Mouse (Mus musculus): ENCODE results near the gene Tmem88. TPM values are rescaled to one million over a fixed set of nuclear protein-coding genes. Genes with fewer than 3 reads are reported as not detected.

Gene Tmem88
- polyA plus RNA-seq, 1 experiment from 2014 or later = 15.4 TPM

DNA sequence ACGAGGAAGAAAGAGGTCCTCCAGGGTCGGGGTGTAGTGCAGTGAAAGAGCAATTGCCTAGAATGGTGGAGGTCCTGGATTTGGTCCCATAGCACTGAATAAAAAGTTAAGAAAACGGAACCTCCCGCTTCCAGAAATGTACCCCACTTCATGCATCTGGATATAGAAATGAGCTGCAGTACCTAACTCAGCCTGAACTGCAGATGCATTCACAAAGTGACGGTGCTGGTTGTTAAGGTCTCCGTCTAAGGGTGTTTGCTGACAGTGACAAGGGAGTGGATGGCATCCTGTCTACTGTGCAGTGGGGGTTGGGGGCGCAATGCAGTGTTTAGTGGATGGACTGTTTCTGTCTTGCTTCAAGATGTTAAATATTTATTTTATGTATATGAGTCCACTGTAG, 11.3 kb downstream of the Tmem88 start:
- 67% methylated on average over 7 of the region's 7 CpGs for WGBS (ENCODE audit: insufficient replicate concordance)

DNA sequence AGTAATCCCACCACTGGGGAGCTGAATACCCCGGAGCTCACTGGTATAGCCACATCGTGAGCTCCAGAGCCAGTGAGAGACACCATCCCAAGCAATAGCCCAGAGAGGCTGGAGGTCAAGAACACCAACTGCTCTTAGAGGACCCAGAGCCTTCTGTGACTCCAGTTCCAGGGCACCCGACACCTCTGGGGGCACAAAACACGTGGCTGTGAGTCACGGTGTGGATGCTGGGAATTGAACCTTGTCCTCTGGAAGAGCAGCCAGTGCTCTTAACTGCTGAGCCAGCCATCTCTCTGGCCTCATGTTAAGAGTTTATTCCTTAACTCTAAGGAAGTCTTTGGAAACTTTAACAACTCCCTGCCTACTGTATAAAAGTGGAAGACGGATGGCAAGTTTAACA, 13.1 kb downstream of the Tmem88 start:
- no peak for ATAC-seq
- Histone ChIP-seq H3K27ac (no peak overlapping the region), H3K36me3 (no peaks in the 10 kb centered on the region), H3K4me2 (no peak overlapping the region), H3K4me3 (no peak overlapping the region), H3K9me3 (replicated peaks) (no peaks in the 10 kb centered on the region), H3K27me3 (replicated peaks) (no peaks in the 10 kb centered on the region), H3K4me1 (peaks cover 5% of the 10 kb centered on the region), H3K9ac (no peak overlapping the region)
- 67% methylated on average over 6 of the region's 6 CpGs for WGBS (ENCODE audit: insufficient replicate concordance)

More for the DNA sequence above, 11.3 kb downstream of the Tmem88 start:
- Histone ChIP-seq H3K4me3 (no peak overlapping the region), H3K9me3 (replicated peaks) (no peaks in the 10 kb centered on the region), H3K27me3 (replicated peaks) (no peaks in the 10 kb centered on the region), H3K9ac (no peak overlapping the region), H3K4me1 (peaks cover 7% of the 10 kb centered on the region), H3K4me2 (no peak overlapping the region), H3K36me3 (no peaks in the 10 kb centered on the region), H3K27ac (no peak overlapping the region)
- ATAC-seq = no peak

DNA sequence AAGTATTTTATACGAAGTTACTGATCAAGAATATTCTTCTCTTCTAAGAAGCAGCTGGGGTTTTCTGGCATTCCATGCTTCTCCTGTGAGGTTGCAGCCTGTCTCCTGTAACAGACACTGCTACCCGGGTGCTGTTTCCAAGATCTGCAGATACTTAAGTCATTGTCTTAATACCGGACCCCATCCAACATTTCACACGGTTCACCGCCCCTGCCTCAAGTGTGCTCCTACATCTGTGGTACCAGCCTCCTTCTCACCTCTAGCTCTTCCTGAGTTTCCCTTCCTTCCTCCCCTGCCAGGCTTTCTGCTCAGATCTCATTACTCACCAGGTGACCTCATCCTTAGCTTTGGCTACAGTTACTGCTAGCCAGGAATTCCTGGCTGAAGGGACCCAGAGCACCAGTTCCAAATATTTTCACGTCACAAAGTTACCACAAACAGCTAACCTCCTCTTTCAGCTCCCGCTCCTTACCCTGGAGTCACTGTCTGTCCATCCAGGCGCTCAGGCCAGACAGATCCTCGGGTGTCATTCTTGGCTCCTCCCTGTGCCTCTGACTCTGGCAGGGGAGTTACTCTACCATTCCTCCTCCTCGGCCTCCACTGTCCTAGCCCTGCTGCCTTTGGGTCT, 15.4 kb downstream of the Tmem88 start:
- H3K9me3 ChIP-seq (replicated peaks) = no peaks in the 10 kb centered on the region
- 77% methylated on average over 10 of the region's 10 CpGs for WGBS (ENCODE audit: insufficient replicate concordance)
- H3K36me3 ChIP-seq = no peaks in the 10 kb centered on the region
- H3K27me3 ChIP-seq (replicated peaks) = no peaks in the 10 kb centered on the region
- no peak for ATAC-seq
- no peak overlapping the region for H3K9ac ChIP-seq
- no peak overlapping the region for H3K4me2 ChIP-seq
- peaks cover 10% of the 10 kb centered on the region; the same call in 1 of the 2 replicates for H3K4me1 ChIP-seq
- H3K4me3 ChIP-seq = no peak overlapping the region
- no peak overlapping the region for H3K27ac ChIP-seq

DNA sequence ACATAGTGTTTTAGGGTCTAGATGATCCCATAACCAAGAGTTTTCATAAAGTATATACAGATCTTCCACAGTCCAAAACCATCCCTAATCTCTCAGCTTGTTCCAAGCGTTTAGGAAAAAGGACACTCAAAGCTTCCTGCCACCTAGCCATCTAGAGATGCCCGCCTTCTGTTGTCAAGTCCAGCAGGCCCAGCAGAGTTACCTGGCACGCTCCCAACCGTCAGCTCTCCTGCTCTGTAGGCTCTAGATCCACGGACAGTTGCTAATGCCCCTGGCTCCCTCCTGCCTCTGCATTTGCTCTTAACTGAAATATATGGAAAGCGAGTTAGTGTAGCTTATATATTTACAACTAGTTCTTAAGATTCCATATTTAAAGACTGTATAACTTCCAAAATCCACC, 16.7 kb downstream of the Tmem88 start:
- Histone ChIP-seq H3K4me3 (no peak overlapping the region), H3K27ac (no peak overlapping the region)
- 73% methylated on average over 6 of the region's 6 CpGs for WGBS (ENCODE audit: insufficient replicate concordance)

DNA sequence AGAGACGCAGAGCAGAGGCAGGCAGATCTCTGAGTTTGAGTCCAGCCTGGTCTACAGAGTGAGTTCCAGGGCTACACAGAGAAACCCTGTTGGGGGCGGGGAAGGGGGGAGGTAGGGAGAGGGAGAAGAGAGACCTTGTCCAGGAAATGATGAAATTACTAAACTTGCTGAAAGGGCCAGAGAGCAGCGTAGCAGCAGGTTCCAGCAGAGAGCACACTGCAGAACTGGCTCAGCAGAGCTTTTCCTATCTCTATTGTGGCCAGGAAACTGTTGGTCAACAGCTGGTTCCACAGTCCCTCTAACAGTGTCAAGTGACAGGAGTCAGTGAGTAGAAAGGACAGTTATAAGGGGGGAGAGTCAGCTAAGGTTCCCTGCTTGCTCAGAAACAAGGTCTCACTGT, 18.4 kb downstream of the Tmem88 start:
- H3K9ac ChIP-seq = peak overlapping the region; percentile 10; the same call in 1 of the 2 replicates
- WGBS (ENCODE audit: insufficient replicate concordance) = 43% methylated on average over 3 of the region's 3 CpGs
- peaks cover 29% of the 10 kb centered on the region for H3K4me1 ChIP-seq
- H3K36me3 ChIP-seq = no peaks in the 10 kb centered on the region
- ATAC-seq = no peak
- peak overlapping the region; percentile 32; the same call in 1 of the 2 replicates for H3K27ac ChIP-seq
- H3K4me2 ChIP-seq = no peak overlapping the region
- H3K27me3 ChIP-seq (replicated peaks) = no peaks in the 10 kb centered on the region
- H3K9me3 ChIP-seq (replicated peaks) = no peaks in the 10 kb centered on the region
- no peak overlapping the region for H3K4me3 ChIP-seq

More for the DNA sequence above, 16.7 kb downstream of the Tmem88 start:
- Histone ChIP-seq H3K4me1 (peaks cover 20% of the 10 kb centered on the region), H3K9me3 (replicated peaks) (no peaks in the 10 kb centered on the region), H3K36me3 (no peaks in the 10 kb centered on the region), H3K4me2 (no peak overlapping the region), H3K27me3 (replicated peaks) (no peaks in the 10 kb centered on the region), H3K9ac (no peak overlapping the region)
- no peak for ATAC-seq

DNA sequence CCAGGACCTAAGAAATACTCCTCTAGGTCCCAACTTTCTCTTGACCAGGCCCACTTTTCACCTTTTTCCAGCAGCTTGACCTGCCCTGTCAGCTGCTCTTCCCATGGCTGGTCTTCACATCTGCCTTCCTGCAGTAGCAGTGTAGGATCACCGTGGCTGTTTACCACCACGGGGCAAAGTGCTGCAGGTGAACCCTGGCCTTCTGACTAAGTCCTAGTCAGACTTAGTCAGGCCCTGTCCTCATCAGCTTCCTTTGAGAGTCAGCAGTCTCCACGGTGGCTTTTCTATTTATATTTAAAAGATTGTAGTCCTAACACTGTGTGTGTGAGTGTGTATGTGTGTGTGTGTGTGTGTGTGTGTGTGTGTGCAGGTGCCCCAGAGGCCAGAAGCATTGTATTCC, 20.3 kb downstream of the Tmem88 start:
- Histone ChIP-seq H3K4me3 (no peak overlapping the region), H3K27me3 (replicated peaks) (no peaks in the 10 kb centered on the region), H3K27ac (peak overlapping the region; percentile 45; the same call in 1 of the 2 replicates), H3K36me3 (no peaks in the 10 kb centered on the region), H3K4me2 (no peak overlapping the region), H3K9ac (no peak overlapping the region), H3K4me1 (peaks cover 47% of the 10 kb centered on the region), H3K9me3 (replicated peaks) (no peaks in the 10 kb centered on the region)
- ATAC-seq = no peak
- WGBS (ENCODE audit: insufficient replicate concordance) = 59% methylated on average over 3 of the region's 3 CpGs

DNA sequence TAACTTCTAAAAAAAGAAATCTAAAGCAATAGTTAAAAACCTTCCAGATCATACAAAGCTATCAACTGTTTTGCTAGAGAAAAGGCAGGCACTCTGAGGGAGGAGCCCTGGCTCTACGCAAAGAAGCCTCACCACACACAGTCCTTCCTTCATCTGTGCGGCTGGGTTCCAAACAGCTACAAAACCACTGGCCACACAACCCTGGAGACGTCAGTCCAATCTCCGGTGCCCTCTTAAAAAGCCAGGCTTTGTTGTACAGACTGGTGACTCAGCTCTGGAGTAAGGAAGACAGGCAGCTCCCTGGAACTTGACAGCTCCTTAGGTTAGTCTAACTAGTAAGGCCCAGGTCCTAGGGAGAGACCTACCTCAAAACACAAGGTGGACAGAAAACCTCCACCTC, 22.4 kb downstream of the Tmem88 start:
- H3K4me3 ChIP-seq = no peak overlapping the region
- H3K27me3 ChIP-seq (replicated peaks) = 0 out of 2 replicates have a peak, but pooled peaks cover 5% of the 10 kb centered on the region
- peaks cover 69% of the 10 kb centered on the region for H3K4me1 ChIP-seq
- no peak for ATAC-seq
- no peak overlapping the region for H3K4me2 ChIP-seq
- no peaks in the 10 kb centered on the region for H3K9me3 ChIP-seq (replicated peaks)
- H3K9ac ChIP-seq = no peak overlapping the region
- no peaks in the 10 kb centered on the region for H3K36me3 ChIP-seq
- H3K27ac ChIP-seq = no peak overlapping the region
- 65% methylated on average over 4 of the region's 4 CpGs for WGBS (ENCODE audit: insufficient replicate concordance)

DNA sequence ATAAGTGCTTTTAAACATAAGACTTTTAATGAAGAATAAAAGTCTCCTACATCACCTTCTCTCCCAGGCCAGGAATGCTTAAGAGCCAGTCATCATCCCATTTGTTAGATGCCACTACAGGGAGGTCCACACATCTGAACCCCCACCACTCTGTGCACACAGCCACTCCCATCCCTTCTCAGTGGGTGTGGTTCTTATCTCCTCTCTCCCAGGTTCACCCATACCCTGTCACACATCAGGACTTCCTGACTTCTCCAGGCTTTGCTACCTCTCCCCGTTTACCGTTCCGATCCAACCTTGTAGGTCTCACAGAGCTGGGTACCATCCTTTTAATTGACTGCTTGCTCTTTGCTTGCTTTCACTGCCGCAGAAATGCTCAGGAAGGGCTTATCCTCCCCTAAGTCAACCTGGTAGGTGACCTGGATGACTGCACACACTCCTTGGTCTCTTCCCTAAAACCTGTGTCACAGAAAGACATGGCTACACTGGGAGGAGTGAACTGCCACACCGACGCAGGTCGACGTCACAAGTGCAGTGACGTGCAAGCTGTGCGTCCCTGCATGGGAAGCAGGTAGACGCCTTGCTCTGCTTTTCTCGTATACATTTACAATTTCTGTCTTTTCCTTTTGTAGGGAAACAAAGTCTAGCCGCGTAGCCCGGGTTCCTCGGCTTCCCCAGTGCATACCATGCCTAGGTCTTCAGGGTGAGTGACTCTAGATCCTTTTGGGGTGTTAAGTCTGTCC, 24.6 kb downstream of the Tmem88 start:
- H3K27ac ChIP-seq = peak overlapping the region; percentile 88
- peak overlapping the region; percentile 43 for H3K4me3 ChIP-seq
- no peaks in the 10 kb centered on the region for H3K9me3 ChIP-seq (replicated peaks)
- peaks cover 23% of the 10 kb centered on the region for H3K27me3 ChIP-seq (replicated peaks)
- WGBS (ENCODE audit: insufficient replicate concordance) = 58% methylated on average over 16 of the region's 16 CpGs
- peak overlapping the region; percentile 66 for H3K4me2 ChIP-seq
- peak overlapping the region; percentile 56 for H3K9ac ChIP-seq
- H3K4me1 ChIP-seq = peaks cover 83% of the 10 kb centered on the region
- H3K36me3 ChIP-seq = no peaks in the 10 kb centered on the region
- peak; percentile 97 for ATAC-seq

DNA sequence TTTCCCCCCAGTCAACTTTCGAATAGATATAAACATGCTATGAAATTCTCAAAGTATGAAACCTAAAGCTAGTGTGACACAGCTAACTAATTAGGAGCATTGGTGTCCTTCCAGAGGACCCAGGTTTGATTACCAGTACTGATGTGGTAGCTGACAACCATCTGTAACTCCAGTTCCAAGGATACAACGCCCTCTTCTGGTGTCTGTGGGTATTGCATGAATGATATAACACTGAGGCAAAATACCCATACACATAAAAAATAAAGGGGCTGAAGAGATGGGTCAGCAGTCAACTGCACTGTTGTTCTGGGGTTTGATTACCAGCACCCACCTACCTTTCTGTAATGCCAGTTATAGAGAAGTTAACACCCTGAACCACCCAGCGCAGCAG, 25.3 kb downstream of the Tmem88 start:
- Histone ChIP-seq H3K9me3 (replicated peaks) (no peaks in the 10 kb centered on the region), H3K27me3 (replicated peaks) (peaks cover 30% of the 10 kb centered on the region), H3K27ac (peak overlapping the region; percentile 88), H3K4me2 (peak overlapping the region; percentile 66), H3K4me3 (peak overlapping the region; percentile 43), H3K9ac (peak overlapping the region; percentile 56; the same call in 1 of the 2 replicates), H3K36me3 (no peaks in the 10 kb centered on the region), H3K4me1 (peaks cover 86% of the 10 kb centered on the region)
- ATAC-seq = no peak
- 50% methylated on average over 3 of the region's 3 CpGs for WGBS (ENCODE audit: insufficient replicate concordance)

DNA sequence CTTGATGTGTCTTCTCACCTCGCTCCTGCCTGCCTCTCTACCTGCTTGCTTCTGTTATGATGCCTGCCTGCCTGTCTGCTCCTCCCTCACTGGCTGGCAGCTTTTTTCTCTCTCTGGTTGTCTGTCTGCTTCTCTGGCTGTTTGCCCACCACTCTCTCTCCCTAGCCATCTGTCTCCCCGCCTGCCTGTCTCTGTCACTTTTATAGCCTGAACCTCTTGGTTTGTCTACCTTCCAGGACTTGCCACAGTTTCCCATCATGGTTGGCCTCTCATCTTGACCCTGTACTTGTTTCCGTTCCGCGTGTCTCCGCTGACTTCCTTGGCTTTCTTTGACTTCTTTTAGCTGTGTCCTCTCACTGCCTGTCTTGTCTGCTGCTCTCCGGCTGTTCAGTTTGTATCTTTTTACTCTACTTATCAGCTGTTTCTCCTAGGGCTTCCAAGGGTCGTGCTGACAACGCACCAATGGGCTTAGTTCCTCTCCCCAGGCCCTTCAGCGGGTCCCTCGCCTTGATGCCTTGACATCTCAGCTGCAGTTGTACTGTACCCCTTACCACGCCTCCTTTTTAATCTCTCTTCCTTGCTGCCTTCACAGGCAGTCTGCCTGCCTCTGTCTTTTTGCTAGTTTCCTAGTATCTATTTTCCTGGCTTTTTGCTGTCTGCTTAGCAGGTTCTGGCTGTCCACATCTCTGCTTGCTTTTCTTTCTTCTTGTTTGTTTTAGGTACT, 25.8 kb downstream of the Tmem88 start:
- peak overlapping the region; percentile 56 for H3K9ac ChIP-seq
- H3K27ac ChIP-seq = peak overlapping the region; percentile 88
- H3K9me3 ChIP-seq (replicated peaks) = no peaks in the 10 kb centered on the region
- 0 out of 2 replicates have a peak, but pooled peaks have one; percentile 27 for ATAC-seq
- H3K4me1 ChIP-seq = peaks cover 87% of the 10 kb centered on the region
- H3K36me3 ChIP-seq = no peaks in the 10 kb centered on the region
- peaks cover 35% of the 10 kb centered on the region for H3K27me3 ChIP-seq (replicated peaks)
- WGBS (ENCODE audit: insufficient replicate concordance) = 33% methylated on average over 12 of the region's 12 CpGs
- H3K4me3 ChIP-seq = peak overlapping the region; percentile 12; the same call in 1 of the 2 replicates
- H3K4me2 ChIP-seq = peak overlapping the region; percentile 66

DNA sequence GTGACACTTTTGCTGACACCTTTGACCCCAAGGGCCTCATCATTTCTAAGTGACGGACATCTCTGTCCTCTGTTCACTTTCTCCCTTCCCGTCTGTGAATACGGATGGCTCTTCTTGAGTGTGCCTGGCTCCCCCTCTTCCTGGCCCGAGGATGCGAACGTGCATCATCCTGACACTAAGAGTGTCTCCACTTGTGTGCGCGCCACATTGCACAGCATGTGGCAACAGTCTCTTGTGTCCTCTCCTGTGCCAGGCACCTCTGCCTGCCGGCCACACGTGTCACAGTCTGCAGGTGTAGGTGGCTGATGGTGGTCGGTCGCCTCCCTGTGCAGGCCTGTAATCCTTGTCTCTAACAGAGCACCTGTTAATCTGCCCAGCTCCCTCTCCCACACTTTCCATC, 26.4 kb downstream of the Tmem88 start:
- H3K27me3 ChIP-seq (replicated peaks) = peaks cover 41% of the 10 kb centered on the region
- 63% methylated on average over 12 of the region's 12 CpGs for WGBS (ENCODE audit: insufficient replicate concordance)

DNA sequence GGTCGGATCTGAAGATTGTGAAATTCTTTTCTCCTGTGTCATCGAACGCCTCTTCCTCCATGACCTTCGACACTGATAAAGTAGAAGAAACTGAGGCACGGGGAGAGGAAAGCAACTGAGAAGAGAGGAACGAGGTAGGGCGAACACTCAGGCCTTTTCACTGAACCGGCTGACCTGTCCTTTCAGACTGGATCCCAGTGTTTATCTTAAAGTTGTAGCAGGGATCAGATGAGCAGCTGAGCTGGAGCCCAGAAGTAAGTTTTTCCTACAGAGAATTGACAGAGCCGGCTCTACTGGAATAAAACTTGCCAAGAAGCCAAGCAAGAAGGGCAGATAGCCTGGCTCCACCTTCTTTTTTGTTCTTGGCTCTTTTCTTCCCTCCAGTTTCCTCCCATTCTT, 27.2 kb downstream of the Tmem88 start:
- ATAC-seq = no peak
- no peak overlapping the region for H3K4me3 ChIP-seq
- H3K27ac ChIP-seq = peak overlapping the region; percentile 88
- H3K27me3 ChIP-seq (replicated peaks) = peaks cover 49% of the 10 kb centered on the region
- WGBS (ENCODE audit: insufficient replicate concordance) = 27% methylated on average over 9 of the region's 9 CpGs
- peaks cover 90% of the 10 kb centered on the region for H3K4me1 ChIP-seq
- peak overlapping the region; percentile 66 for H3K4me2 ChIP-seq
- no peaks in the 10 kb centered on the region for H3K36me3 ChIP-seq
- H3K9me3 ChIP-seq (replicated peaks) = no peaks in the 10 kb centered on the region
- no peak overlapping the region for H3K9ac ChIP-seq

More for the DNA sequence above, 26.4 kb downstream of the Tmem88 start:
- ATAC-seq = no peak
- Histone ChIP-seq H3K9ac (peak overlapping the region; percentile 56), H3K4me1 (peaks cover 89% of the 10 kb centered on the region), H3K36me3 (no peaks in the 10 kb centered on the region), H3K27ac (peak overlapping the region; percentile 88), H3K9me3 (replicated peaks) (no peaks in the 10 kb centered on the region), H3K4me2 (peak overlapping the region; percentile 66), H3K4me3 (no peak overlapping the region; the same call in 1 of the 2 replicates)
